Mouse (Mus musculus) ovary, postnatal 10 days (tissue): ENCODE measurements around the gene Bcam.
A peak's percentile ranks its signal among the peaks of the same experiment; 100 is the strongest.
"Not testable (repeated sequence)": the region's sequence is repeated elsewhere in the genome, so short reads cannot be mapped to it uniquely, and the experiment has no call there.

ENCODE experiments used
- DNase-seq: peaks from one replicate; pipeline ENCODE4 v3.0.0; 2022; ENCODE audit warnings: low spot score

The Bcam gene

DNA sequence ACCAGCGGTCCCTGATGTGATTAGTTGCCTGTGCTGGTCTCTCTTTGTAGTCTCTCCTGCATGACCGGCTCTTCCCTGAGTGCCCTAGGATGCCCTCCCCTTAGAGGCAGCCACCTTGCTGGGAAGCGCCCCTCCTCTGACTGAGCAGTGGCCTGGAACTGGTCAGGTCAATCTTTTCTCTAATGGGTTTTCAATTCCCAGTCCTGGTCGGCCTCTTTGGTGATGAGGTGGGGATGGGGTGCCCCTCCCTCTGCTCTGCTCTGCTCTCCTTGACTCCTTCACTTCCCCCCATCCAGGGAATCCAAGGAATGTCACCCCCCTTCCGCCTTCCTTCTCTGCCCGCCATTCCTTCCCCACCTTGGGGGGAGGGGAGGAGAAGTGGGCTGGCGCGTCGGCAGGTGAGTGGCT lies at the start of gene Bcam:
Gene Bcam, minus strand, starts transcription at position 33 of the 408 bp plus-strand sequence.
- DNase-seq = no peak

DNA sequence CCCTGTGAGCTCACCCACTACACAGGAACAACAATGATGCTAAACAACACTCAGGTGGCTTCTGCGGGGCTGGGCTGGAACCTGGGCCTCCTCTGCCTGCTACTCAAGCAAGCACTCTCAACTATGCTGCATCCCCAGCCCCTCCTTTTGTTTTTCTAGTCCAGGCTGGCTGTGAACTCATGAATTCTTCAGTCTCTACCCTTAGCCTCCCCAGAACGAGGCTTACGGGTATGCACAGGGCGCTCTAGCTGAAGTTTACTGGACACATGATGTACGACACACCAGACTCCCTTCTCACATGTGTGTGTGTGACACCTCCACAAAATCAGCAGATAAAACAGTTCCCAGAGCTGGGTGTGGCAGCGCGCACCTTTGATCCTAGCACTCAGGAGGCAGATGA lies 48.1 kb upstream of the Bcam start:
- no peak for DNase-seq

DNA sequence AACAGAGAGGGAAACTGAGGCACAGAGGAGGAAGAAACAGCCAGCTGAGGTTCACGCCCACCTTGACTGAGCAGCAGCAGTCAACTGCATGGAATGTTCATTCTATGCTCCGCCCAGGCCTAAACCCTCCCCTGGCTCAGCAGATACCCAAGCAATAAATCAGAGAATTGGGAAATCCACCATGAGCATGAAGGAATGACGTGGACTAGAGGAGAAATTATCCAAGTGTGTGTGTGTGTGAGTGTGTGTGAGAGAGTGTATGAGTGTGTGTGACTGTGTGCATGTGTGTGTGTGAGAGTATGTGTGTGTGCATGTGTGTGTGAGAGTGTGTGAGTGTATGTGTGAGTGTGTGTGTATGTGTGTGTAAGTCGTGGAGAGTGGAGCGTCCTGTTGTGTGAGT lies 47.6 kb upstream of the Bcam start:
- DNase-seq = no peak

DNA sequence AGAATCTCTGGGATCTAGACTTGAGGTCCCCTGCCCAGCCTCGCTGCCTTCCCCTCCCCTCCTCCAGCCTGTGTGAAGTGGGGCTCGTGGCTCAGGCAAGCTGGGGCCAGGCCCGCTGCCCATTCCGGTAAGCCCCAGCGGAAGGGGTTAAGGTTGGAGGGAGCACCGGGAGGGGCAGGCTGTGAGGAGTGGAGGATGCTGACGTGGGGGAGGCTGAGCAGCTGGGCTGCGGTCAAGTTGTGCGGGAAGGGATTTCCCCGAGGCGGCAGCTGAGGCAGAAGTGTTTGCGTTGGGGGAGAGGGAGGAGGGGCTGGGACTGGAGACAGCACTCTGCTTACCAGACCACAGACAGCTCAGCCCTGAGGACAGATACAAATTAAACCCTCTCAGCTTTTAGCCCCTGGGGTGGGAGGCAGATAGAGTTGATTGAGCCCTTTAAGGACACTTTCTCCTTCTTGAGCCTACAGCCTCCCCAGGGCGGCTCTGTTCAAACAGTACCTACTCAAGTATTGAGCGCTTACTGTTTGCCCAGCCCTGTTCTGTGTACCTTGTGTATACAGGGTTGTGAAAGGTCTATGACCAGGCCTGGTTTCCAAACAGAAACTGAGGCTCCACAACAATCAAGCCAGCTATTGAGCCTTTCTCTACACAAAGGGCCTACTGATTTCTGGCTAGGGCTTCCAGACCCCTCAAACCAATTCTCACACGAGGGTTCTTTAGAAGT lies 46.7 kb upstream of the Bcam start:
- DNase-seq = no peak

DNA sequence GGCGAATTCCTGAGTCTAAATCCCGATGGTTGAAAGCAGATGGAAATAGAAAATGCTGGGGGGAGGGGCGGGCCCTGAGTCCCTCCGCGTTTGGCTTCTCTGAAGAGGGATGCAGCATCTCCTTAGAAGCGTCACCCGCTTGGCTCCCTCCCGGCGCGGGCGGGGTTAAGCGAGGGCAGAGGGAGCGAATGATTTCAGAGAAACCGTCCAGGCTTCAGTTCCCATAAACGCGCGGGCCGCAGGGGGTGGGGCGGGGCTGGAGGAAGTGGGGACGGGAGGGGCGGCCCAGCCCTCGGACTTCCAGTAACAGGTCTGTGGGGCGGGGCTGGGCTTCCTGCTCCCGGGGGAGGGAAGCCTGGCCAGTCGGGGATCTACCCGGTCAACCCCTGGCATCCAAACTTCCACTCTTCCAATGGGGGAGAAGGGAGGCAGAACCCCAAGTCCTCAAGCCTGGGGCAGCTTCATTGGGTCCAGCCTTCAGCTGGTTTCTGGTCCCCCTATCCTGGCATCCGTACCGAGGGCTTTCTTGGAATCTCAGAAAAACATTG lies 45.5 kb upstream of the Bcam start:
- peak; percentile 71 for DNase-seq

DNA sequence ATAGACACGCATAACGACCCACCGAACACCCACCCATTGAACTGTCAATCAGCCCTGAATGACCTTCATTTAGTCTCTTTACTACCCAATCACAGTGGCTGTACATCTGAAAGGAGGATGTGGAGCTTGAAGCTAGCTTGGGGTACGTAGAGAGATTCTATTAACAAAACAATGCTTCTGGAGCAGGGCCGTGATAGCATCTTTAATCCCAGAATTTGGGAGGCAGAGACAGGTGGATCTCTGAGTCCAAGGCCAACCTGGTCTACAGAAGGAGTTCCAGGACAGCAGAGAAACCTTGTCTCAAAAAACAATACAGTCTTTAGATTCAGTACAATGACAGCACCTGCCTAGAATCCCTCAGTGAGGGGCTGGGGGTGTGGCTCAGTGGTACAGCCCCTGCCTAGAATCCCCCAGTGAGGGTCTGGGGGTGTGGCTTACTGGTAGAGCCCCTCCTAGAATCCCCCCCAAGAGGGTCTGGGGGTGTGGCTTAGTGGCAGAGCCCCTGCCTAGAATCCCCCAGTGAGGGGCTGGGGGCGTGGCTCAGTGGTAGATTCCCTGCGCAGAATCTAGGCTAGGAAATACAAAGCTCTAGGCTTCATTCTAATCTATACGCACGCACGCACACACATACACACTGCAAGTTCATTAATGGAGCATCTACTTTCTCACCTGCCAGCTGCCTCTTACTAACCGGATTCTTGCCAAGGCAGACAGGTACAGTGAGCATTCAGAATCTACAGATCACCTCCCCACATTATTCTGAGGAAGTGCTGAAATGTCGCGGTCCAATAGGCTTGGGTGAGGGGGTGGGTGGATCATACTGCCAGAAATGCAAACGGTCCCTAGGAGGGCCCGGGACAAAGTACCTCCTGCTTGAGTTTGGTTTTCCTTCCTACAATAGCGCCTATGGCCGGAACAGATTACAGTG lies 44.7 kb upstream of the Bcam start:
- no peak for DNase-seq

DNA sequence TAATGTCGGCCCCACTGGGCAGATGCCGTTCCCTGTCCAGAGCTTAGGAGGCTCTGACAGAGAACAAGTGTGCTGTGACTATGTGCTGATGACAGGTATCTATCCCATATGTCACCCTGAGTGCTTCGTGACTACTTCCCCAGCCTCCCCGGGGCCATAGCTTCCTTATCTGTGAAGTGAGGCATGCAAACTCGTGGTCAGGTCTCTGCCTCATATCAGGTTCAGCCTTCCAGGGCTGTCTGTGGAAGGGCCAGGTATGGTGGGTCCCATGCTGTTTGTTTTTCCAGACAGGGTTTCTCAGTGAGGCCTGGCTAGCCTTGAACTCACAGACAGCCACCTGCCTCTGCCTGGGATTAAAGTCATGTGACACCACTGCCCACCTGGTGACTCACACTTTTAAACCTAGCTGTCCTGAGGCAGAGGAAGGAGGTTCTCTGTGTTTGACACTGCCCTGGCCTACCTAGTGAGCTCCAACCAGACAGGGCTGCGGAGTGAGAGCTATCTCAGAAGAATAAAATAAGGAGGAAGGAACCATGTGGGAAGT lies 42.8 kb upstream of the Bcam start:
- no peak for DNase-seq

DNA sequence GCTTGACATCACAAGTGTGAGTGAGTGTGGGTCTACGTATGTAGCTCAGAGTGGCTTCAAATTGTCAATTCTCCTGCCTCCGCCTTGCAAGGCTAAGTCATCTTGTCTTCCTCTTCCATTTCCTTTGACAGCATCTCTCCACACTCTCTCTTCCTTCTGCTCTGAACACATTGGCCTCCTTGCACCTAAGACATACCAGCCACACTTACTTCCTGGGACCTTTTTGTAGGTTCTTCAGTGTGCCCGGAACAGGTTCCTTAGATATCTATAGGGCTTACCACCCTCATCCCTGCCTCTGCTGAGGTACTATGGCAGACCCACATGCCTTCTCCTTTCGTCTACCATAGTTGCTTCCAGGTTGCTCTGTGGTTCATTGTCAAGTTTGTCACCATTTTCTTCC lies 42.3 kb upstream of the Bcam start:
- DNase-seq = no peak

DNA sequence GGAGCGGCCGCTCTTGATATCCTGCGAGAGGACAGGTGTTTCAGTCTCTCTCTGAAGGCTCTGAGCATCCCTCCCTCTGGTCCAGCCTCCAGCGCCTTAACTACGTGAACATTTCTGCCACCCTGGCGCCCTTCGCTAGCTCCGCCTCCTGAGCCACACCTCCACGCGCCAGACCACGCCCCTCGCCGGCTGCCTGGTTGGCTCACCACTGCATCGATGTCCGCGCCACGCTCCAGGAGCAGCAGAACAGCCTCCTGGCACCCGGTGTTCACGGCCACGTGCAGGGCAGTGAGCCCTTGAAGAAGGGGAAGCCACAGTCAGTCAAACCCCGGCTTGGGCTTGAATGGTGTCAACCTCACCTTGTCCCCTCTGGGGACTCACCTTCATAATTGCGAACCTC lies 40.3 kb upstream of the Bcam start:
- no peak for DNase-seq

DNA sequence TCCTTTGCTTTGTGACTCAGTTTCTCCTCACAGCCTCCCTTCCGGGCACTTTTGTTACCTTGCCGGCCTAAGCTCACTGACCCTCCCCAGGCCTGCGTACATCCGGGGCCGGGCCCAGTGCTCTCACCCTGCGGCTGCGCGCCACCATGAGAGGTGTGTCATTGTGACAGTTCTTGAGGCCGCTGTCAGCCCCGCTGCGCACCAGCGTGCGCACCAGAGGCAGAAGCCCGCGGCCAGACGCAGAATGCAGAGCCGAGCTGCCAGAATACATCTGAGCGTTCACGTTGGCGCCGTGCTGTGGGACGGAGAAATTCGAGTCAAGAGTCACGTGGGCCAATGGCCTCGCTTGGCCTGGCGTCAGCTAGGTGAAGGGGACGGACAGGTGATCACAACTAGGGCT lies 38.6 kb upstream of the Bcam start:
- no peak for DNase-seq

DNA sequence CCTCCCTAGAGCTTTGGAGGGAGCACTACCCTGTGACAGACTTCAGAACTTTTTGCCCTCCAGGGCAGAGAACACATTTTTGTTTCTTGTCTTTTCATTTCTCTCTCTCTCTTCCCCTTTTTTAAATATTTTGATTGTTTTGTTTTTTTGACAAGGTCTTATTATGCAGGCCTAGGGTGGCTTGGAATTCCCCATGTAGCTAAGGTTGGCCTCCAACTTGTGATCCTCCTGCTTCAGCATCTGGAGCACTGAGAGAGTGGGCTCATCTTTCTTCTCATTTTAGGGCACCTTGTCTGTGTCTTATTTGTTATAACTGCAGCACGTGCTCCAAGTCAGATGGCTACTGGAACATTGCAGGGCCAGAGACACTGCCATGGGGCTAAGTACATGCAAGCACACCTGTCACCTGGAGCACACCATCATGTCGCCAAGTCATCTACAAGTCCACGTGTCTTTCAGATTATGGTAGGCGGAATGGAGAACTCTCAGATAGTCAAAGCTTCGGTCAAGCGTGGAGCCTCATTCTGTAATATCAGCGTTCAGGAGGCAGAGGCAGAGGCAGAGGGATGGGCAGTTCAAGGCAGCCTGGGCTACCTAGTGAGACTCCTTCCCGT lies 35.6 kb upstream of the Bcam start:
- DNase-seq = no peak

DNA sequence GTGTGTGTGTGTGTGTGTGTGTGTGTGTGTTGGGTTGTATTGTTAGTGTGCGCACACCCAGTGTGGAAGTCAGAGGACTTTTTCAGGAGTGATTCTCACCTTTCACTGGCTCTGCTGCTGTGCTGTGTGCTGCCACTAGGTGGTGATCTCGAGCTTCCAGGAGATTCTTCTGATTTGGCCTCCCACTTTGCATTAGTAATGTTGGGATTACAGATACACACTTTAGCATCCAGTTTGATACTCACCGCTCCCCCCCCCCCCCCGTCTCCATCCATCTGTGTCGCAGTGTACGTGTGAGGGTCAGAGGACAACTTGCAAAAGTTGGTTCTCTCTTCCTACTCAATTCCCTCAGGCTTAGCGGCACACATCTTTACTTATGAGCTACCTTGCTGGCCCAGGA lies 32.2 kb upstream of the Bcam start:
- no peak for DNase-seq

DNA sequence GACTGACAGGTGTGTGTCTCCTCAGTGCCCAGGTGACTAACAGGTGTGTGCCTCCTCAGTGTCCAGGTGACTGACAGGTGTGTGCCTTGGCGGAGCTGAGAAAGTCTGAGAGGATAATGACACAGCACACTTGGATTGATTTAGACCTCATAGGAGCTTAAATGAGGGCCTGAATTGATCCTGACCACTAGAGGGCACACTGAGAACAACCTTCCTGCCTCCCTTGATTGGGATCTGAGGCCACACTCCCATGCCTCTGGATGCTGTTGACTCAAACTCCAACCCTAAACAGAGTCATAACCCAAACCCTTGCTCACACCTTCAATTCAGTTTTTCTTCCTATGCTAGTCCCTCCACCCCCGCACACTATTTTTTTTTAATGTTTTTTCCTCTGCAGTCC lies 29.9 kb upstream of the Bcam start:
- no peak for DNase-seq

DNA sequence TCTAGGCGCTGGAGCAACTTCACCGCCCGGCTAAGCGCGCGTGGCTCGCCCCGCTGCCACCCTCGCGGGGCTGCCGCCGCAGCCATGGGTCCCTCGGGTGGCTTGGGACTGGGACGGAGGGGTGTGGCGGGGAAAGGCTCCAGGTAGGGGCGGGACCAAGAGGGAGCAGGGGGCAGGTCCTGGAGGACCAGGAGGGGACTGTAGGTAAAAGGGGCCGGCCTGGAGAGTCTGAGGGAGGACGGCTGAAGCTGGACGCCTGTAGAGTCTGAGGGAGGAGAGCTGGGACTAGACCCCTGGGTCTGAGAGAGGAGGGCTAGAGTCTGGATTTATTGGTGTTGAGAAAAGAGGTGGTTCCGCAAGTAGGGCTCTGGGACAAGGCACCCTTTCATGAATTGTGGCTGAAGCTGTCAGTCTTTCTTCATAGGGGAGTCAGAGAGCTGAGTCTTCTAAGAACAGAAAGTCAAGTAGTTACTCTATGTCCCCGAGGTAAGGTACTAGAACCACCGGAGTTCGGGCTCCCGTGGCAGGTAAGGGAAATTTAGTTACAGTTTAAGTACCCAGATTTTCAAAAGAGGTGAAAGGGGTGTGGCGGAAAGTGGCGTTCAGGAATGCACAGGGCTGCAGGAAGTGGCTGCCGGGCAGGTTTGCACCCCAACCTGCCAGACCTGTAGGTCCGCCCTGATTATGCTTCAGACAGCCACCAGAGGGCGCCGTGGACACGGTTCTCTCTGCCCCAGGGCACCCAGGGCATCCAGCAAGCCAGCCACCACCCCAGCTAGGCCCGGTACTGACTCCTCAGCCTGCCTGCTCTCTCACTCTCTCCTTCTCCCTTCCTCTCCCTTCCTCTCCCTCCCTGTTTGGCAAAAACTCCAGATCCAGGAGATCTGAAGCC lies 26.1 kb upstream of the Bcam start, which contains the start of gene Cblc:
Gene Cblc, minus strand, starts transcription at position 113 of the 892 bp plus-strand sequence.
- peak; percentile 58 for DNase-seq

DNA sequence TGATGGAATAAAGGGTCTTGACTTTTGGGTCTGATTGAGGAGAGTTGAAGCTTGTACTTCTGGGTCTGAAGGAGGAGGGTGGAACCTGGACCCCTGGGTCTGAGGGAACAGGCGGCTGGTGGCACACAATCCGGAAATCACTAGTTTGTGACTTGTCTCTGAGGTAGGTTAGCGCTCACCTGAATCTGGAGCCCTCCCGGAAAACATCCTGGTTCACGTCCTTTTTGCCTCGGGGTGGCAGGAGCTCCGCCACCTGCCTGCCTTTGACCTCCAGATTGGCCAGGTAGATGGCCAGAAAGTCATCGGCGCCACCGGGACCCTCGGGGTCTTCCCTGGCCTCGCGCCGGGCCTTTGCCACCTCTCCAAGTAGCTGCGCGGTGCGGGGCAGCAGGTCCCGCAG lies 25.4 kb upstream of the Bcam start:
- DNase-seq = no peak

DNA sequence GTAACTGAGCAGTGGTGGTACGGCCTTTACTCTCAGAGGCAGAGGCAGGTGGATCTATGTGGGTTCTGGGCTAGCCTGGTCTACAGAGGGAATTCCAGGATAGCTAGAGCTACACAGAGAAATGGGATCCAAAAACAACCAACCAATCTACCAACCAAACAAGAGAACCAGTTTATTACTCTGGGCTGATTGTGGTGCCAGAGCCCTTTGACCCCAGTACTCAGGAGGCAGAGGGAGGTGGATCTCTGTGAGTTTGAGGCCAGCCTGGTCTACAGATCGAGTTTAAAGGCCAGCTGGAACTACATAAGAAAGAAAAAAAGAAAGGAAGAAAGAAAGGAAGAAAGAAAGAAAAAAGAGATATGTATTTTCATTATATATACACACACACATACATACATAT lies 24.4 kb upstream of the Bcam start:
- no peak for DNase-seq

DNA sequence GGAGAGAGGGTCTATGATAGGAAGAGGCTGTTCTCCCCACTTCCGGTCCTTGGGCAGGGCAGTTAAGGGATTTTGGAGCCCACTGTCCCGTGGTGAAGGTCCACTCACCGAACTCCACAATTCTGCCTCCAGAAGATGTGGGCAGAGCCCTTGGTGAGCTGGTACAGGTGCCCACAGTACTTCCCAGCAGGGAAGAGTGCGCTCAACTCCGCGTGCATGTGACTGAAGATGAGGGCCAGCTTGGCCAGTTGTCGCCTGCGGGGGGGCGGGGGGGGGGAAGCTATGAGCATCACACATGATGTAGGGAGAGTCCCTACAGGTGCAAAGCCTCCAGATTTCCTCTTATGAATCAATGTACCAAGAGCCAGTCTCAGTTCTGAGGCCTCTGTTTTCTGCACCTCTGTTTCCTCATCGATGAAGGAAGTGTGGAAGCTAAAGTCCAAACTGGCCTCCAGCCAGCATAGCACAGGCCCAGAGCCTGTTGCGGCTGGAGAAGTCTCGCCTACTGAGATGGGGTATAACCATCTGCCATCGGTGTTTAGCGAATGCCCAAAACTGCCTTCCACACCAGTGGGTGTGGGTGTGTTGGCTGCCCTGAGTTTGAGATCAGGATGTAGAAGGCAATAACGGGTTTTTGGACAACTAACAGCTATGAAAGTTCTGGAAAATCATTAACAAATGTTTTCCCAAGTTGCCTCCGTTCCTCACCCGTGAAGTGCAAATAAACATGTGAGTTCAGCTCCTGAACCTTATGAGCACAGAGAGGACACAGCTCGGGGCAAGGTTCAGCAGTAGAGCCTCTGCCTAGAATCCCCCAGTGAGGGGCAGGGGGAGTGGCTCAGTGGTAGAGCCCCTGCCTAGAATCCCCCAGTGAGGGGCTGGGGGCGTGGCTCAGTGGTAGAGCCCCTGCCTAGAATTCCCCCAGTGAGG lies 22.1 kb upstream of the Bcam start:
- DNase-seq = no peak

DNA sequence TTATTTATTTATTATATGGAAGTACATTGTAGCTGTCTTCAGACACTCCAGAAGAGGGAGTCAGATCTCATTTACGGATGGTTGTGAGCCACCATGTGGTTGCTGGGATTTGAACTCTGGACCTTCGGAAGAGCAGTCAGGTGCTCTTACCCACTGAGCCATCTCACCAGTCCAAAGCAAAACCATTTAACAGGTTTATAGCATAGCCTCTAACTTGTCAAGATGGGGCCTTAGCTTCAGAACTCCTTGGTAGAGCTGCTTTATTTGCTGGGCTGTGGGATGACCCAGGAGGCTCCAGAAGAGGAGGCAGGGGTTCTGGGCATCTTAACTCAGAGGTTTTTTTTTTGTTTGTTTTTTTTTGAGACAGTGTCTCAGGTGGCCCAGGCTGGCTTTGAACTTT lies 20.7 kb upstream of the Bcam start:
- not testable (repeated sequence) for DNase-seq

DNA sequence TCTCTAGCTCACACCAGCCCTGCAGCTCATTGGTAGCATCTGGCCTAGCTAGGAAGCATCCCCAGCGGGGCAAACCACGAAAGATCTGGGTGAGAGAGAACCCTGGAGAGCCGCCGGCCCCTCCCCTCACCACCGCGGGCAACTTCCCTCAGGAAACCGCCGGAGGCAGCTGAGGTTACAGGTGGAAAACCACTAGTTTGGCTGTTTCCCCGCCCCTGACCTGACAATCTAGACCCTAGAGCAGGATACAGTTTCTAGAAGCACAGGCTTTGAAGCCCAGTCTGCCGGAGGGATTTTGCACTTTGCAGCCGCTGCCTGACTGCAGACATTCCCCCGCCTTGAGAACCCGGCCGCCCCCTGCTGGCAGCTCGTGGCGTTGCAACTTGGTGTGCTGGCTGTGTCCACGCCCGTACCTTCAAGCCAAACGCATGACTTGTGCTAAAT lies 19.1 kb upstream of the Bcam start:
- DNase-seq = peak; percentile 94

DNA sequence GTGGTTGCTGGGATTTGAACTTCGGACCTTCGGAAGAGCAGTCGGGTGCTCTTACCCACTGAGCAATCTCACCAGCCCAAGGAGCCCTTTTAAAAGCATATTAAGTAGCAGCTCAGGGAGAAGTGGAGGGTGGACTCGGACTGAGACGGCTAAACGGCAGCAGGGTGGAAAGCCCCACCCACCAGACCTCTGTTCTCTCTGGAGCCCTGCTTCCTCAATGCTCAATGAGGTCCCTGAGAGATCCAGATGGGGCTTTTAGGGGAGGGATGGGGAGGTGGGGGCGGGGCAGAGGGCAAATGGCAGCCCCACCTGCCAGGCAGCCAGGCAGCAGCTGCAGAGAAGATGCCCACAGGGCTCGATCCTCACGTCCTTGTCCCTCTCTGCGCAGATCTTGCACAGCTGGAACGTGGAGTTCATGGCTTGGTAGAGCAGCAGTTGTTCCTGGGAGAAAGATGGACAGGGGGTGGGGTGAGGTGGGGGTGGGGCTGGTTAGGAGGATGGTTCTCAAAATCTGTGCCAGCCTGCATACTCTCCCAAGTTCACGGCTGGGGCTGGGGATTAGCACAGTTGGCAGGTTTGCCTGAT lies 15.2 kb upstream of the Bcam start:
- DNase-seq = no peak
